Mouse (Mus musculus): ENCODE data around the gene Tmem106c. TPM values are rescaled to one million over a fixed set of nuclear protein-coding genes. Genes with fewer than 3 reads are reported as not detected.

Tmem106c gene
- polyA plus RNA-seq, 1 experiment from 2014 or later: 118 TPM

DNA sequence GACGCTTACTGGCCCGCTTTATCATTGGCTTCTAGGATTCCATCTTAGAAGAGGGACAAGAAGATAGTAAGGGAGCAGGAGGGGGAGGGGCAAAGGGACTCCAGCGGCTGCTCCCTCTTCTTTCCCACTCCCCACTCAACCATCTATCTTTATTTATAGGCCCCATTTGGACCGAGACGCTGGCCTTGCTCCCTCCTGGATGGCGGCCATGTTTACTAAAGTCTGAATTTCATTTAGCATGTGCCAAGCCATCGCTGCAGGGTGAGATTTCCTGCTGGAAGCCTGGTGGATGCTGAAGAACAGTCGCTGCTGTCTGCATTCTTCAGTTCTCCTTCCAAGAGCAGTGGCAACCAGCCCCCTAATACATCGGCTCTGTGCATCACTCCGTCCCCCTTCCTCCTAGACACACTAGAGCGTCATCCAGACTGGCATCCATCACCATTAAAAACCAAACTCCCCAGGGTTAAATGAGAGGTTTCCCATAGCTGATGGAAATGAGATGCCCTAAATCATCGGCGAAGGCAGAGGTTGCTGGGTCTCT, 32.8 kb downstream of the Tmem106c start:
- CTCF ChIA-PET: no interaction called here
- in situ Hi-C loops (cut with MboI; ENCODE audit: low pct_unique_long_range_greater_than_20kb): loop anchor here (5.0 kb wide), 1 partner anchor 46 kb away; no protein-coding TSS in a partner anchor
- TF ChIP-seq CTCF (IDR thresholded peaks at IDR 0.05): no peak
- POLR2A ChIA-PET: no interaction called here
- DNase-seq (ENCODE audit: low read depth, low spot score) (no peak), ATAC-seq (no peak)
- peaks cover 7% of the 10 kb centered on the region for H3K27me3 ChIP-seq

DNA sequence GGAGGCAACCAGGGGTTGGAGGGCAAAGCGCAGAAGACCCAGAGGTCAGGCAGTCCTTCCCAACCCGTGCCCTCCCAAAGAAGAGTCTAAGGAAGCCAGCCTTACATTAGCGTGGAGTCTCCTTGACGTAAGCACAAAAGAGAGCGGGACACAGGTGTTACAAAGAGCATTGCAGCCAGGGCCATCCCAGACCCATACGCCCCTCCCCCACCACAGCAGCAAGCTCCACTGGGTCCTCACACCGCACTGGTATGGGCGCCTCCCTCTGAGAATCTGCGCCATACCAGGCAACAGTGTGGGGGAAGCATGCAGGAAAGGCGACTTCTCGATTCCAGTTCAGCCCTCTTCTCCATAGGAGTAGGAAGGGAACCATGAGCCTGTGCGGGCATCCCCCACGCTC, 35.5 kb downstream of the Tmem106c start:
- POLR2A ChIA-PET: no interaction called here
- DNase-seq (ENCODE audit: low read depth, low spot score) (no peak), ATAC-seq (no peak)
- in situ Hi-C loops (cut with MboI; ENCODE audit: low pct_unique_long_range_greater_than_20kb): loop anchor here (5.0 kb wide), 1 partner anchor 43 kb away; no protein-coding TSS in a partner anchor
- CTCF ChIA-PET: no interaction called here
- peaks cover 24% of the 10 kb centered on the region for H3K27me3 ChIP-seq
- TF ChIP-seq CTCF (IDR thresholded peaks at IDR 0.05): no peak

DNA sequence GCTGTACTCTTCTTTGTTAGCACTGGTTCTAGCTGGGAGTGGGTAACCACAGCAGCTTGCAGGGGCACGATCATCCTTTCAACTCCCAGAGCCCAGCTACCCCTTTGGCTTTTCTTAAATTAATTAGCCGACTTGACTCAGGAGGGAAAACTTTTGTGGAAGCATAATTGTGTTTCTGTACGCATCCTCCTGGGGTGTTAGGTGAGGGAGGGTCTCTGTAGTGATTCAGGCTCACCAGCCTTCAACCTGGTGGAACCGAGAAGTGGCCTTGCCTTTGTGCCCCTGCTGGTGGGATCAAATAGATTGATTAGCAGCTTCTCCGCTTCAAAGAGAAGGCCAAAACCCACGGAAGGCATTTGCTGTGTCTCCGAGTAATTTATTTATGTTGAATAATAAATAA, 36.0 kb downstream of the Tmem106c start:
- no peak for TF ChIP-seq CTCF (IDR thresholded peaks at IDR 0.05)
- H3K27me3 ChIP-seq: peaks cover 24% of the 10 kb centered on the region
- DNase-seq (ENCODE audit: low read depth, low spot score) (no peak), ATAC-seq (no peak)
- CTCF ChIA-PET: no interaction called here
- POLR2A ChIA-PET: no interaction called here
- in situ Hi-C loops (cut with MboI; ENCODE audit: low pct_unique_long_range_greater_than_20kb): loop anchor here (5.0 kb wide), 1 partner anchor 42 kb away; no protein-coding TSS in a partner anchor

DNA sequence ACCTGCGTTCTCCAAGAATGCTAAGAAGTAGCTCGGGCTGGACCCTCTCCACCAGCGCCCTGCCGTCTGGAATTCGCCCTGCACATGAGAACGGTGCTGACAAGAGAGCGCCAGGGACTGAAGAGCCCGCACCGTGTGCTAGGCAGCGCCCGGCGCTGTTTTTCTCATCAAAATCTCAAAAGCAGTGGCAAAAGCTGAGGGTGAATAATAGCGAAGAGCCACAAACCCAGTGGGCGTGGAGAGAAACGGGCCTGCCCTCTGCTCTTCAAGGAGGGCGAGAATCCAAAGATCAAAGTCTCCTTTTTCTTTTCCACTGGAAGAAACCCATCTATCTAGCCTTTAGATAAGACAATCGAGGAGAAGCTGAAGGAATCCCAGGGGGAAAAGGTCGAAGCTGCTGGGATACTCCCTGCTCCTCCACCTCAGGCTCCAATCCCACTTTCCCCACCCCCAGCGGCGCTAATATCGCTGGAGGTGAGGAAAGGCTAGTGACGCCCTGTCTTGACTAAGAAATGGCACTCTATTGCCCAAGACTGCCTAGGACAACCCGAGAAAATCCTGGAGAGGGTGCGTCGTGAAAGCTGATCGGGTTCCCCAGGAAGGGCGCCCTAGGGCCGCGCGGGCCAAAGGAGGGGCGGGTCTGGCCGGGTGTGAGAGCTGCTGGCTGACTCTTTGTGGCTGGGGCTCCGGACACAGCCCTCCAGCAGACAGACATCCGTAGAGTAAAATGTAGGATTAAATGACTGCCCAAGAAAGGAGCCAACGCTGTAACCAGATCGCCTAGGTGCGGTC, 37.5 kb downstream of the Tmem106c start:
- no peak for ATAC-seq

DNA sequence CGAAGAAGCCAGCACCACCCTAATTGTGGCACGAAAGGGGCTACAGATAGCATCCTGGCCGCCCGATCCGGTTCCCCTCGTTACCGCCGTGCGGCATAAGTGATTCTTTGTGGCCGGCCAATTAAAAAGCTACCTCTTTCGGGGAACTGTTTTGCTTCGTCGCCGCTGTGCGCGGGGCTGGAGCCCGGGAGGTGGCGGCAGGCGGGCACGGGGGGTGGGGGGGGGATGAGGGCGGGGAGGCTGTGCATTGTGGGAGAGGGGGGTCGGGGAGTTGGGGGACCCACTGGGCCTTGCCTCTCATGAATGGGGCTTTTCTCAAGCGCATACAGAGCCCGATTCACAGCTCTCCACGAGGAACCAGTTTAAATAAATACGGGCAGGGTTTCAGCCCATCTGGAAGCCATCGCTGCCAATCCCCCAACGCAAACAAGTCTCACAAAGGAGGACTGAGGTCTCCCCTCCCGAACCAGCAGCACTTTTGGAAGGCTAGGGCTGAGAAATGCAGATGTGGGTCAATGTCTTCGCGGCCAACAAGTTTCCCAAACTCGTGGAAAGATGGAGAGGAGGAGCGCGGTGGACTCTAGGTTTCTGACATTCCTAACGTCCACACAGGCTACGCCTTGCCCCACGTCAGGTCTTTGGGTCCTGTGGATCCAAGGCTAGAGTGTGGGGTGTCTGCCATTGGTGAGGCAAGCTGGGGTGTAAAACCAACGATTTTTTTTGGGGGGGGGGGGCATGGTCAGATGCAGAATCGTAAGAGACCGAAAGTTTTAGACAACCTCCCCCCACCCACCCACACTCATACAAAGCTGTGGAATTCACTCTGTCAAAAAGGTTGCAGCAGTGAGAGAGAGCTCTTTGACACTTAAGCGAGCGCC, 38.4 kb downstream of the Tmem106c start:
- ATAC-seq (no peak), DNase-seq (ENCODE audit: low read depth, low spot score) (no peak)
- H3K27me3 ChIP-seq: peaks cover 24% of the 10 kb centered on the region
- ChIA-PET CTCF (no interaction called here), POLR2A (no interaction called here)
- no peak for TF ChIP-seq CTCF (IDR thresholded peaks at IDR 0.05)
- in situ Hi-C loops (cut with MboI; ENCODE audit: low pct_unique_long_range_greater_than_20kb): no loop called here

More for the DNA sequence above, 37.5 kb downstream of the Tmem106c start:
- CTCF ChIA-PET: no interaction called here
- POLR2A ChIA-PET: no interaction called here
- peaks cover 24% of the 10 kb centered on the region for H3K27me3 ChIP-seq
- DNase-seq (ENCODE audit: low read depth, low spot score): no peak
- no peak for TF ChIP-seq CTCF (IDR thresholded peaks at IDR 0.05)
- in situ Hi-C loops (cut with MboI; ENCODE audit: low pct_unique_long_range_greater_than_20kb): no loop called here

DNA sequence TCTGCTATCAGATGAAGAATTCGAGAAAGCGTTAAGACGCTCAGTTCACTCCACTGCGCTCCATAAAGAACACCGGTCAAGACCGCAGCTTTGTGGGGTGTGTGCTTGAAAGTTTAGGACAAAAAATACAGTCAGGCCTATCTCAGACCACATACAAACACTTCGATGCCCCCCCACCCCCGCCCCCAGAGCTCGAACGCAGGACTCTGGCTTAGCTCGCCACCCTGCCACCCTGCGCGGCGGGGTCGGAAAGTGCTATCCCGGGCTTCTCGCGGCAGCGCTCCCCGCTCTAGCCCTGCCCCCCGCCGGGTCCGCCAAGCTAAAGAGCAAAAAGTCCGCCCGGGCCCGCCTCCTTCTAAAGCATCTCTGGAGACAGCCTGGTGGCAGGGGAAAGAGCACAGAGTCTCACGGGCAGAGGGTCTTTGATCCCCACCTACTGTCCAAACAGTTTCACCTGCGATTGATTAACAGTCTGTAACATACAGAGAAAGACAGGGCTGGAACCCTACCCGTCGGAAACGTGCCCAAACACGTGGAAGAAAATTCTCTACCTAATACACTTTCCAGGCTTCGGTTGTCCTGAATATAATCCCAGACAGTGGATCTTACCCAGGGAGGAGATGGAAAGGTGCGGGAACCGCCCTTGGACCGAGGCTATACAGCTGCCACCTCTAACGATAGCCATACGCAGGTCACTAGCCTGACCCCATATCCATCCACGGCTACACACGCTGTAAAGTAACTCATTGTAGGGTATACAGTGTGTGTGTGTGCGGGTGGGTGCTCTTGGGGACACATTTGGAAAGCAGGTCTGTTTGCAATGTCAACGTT, 39.2 kb downstream of the Tmem106c start:
- in situ Hi-C loops (cut with MboI; ENCODE audit: low pct_unique_long_range_greater_than_20kb): no loop called here
- peaks cover 24% of the 10 kb centered on the region for H3K27me3 ChIP-seq
- ATAC-seq (no peak), DNase-seq (ENCODE audit: low read depth, low spot score) (no peak)
- ChIA-PET CTCF (no interaction called here), POLR2A (no interaction called here)
- TF ChIP-seq CTCF (IDR thresholded peaks at IDR 0.05): no peak

DNA sequence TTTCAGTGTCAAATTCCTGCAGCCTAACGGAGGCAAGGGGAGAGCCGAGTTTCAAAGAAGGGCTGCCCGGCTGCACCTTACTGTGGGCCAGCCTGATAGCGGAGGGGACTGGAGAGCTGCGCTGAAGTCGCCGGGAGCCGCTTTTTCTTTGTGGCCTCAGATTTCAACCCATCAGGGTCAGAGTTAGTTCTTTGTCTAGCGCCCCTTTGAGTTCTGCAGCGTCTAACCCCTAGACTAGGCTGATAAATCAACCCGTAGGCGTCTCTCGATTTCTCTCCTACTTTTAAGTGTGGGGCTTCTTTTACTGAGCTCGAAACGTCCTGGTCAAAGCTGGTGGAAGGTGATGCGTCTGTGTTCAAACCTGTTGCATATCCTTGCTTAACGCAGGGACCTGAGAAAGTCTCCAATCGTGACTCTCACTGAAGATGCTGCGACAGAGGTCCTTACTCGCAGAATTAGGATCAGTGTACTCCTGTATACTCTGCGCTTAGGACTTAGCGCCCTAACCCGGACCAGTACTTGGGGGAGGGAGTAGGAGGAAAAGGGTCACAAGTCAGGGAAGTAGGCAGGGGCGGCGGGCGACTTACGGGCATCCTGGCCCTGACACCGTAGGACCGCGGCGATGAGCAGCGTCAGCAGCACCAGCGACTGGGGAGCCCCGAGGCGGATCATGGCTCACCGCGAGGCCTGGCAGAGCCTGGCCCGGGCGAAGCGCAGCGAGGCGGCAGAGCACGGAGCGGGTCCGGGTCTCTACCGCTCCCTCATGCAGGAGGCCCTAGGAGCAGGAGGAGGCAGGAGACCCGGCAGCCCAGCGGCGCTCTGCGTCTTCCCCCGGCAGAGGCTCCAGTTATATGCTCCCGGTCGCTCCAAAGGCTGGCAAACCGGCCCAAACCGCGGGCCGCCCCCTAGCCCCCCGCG, 40.1 kb downstream of the Tmem106c start, which contains the start of gene Col2a1:
Gene Col2a1 (minus strand): TSS at position 874 of the 918 bp plus-strand sequence.
- no peak for DNase-seq (ENCODE audit: low read depth, low spot score)
- no peak for TF ChIP-seq CTCF (IDR thresholded peaks at IDR 0.05)
- ChIA-PET POLR2A (no interaction called here), CTCF (no interaction called here)
- in situ Hi-C loops (cut with MboI; ENCODE audit: low pct_unique_long_range_greater_than_20kb): no loop called here
- H3K27me3 ChIP-seq: peaks cover 24% of the 10 kb centered on the region
- no peak for ATAC-seq

DNA sequence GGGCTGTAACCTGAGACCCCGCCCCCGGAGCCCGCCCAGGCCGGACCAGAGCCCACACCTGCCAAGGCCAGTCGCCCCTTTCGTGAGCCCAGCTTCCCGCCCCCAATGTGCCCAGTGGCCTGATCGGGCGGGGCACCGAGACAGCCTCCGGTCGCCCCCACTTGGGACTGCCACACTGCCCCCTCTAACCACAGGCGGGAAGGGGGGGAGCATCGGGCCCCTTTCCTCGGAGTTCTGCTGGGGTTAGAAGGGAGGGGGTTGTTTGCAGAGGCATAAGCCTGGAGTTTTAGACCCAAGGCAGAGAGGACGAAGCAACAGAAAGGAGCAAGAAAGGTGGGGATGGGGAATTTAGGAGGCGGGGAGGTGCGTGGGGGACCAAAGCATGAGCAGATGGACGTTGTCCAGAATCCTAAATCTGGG, 40.8 kb downstream of the Tmem106c start:
- POLR2A ChIA-PET: no interaction called here
- DNase-seq (ENCODE audit: low read depth, low spot score) (no peak), ATAC-seq (no peak)
- CTCF ChIA-PET: no interaction called here
- no peak for TF ChIP-seq CTCF (IDR thresholded peaks at IDR 0.05)
- in situ Hi-C loops (cut with MboI; ENCODE audit: low pct_unique_long_range_greater_than_20kb): no loop called here
- peaks cover 24% of the 10 kb centered on the region for H3K27me3 ChIP-seq

DNA sequence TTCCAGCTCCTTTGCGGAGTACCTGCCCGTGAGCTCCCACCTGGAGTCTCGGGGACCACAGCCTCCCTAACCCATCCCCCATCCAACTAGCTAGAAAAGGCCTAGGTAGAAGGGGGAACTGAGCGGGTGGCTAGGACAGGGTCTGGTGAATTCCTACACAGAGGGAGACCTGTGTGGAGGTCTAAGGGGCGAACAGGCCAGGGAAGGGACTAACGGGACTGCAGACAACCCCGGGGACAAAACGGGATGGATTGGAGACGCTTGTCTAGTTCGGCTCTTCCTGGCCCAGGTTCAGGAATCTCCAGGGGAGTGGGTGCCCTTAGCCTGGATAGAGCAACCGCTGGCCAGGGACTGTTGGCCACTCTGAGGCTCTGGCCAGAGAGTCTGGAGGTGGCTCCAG, 41.2 kb downstream of the Tmem106c start:
- no peak for ATAC-seq
- peaks cover 24% of the 10 kb centered on the region for H3K27me3 ChIP-seq
- in situ Hi-C loops (cut with MboI; ENCODE audit: low pct_unique_long_range_greater_than_20kb): no loop called here
- ChIA-PET POLR2A (no interaction called here), CTCF (no interaction called here)
- DNase-seq (ENCODE audit: low read depth, low spot score): no peak
- TF ChIP-seq CTCF (IDR thresholded peaks at IDR 0.05): no peak

Measured in Patski (cell line).